Mouse (Mus musculus): ENCODE measurements at regions not wholly inside any gene's neighbourhood (a gene's known extent, or its start where the extent isn't known, plus 50 kb on each side); places are given as distances from the start of the nearest gene placed in this dataset.

DNA sequence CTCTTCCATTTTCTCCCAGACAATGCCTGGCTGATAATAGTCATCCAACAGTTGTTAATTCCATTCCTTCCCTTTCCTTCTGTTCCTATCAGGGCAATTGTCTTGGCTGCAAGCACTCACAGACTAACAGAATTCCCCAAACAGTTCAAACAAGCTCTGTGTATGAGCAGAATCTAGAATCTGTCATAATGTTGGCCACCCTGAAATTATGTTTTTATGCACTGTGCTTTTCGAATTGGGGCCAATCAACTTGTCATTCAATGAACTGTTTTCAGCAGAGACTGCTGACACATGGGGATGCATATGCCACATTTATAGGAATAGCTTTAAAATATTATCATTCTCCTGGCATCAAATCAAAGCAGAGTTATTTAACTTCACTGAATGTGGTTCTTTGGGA is 235.8 kb upstream of the Tmtc4 start:
- Histone ChIP-seq H3K4me2 (no peak overlapping the region), H3K27me3 (no peaks in the 10 kb centered on the region), H3K27ac (replicated peaks) (no peak overlapping the region), H3K9me3 (replicated peaks) (no peaks in the 10 kb centered on the region), H3K9ac (no peak overlapping the region), H3K4me3 (replicated peaks) (no peak overlapping the region), H3K4me1 (replicated peaks) (no peaks in the 10 kb centered on the region), H3K36me3 (replicated peaks) (no peaks in the 10 kb centered on the region)
- no peak for ATAC-seq (ENCODE audit: insufficient read depth)
- WGBS (ENCODE audit: insufficient replicate concordance) = 44% methylated on average over 1 of the region's 1 CpGs

DNA sequence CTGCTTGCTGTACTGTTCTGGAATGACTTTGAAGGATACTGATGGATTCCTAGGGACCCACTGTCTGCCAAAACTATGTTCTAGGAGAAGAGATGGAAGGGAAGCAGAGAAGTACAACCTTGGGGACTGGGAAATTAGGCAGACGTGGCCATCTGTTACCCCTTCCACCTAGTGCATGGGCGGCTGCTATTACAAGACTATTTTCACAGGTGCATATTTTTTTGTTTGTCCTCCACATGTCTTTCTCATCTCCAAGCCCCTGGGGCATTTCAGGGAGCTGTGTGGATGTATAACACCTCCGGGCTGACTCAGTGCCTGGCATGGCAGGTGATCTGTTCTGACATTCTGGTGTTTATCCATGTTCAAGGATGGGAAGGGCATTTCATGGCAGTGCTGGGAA is 226.4 kb upstream of the Tmtc4 start:
- no peak for ATAC-seq (ENCODE audit: insufficient read depth)

DNA sequence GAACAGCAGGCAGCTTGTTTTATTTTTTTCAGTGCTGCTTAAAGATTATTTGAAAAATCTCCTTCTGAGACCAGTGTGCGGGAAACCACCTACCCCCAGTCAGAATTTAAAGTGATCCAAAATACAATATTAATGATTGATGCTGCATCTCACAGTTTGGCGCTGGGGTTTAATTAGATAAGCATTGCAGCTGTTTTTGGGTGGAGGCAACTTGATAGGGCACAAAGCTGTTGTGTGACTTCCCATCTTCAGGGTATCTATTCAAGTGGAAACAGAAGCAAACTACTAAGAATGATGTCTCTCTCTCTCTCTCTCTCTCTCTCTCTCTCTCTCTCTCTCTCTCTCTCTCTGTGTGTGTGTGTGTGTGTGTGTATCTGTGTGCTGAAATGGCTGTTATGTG is 219.0 kb upstream of the Tmtc4 start:
- Histone ChIP-seq H3K4me3 (replicated peaks) (no peak overlapping the region), H3K36me3 (replicated peaks) (no peaks in the 10 kb centered on the region), H3K27me3 (no peaks in the 10 kb centered on the region), H3K9me3 (replicated peaks) (no peaks in the 10 kb centered on the region), H3K27ac (replicated peaks) (no peak overlapping the region), H3K4me2 (no peak overlapping the region), H3K4me1 (replicated peaks) (no peaks in the 10 kb centered on the region), H3K9ac (no peak overlapping the region)
- no peak for ATAC-seq (ENCODE audit: insufficient read depth)
- WGBS (ENCODE audit: insufficient replicate concordance) = 59% methylated on average over 2 of the region's 2 CpGs

More for the DNA sequence above, 226.4 kb upstream of the Tmtc4 start:
- H3K36me3 ChIP-seq (replicated peaks) = no peaks in the 10 kb centered on the region
- H3K27me3 ChIP-seq = no peaks in the 10 kb centered on the region
- no peak overlapping the region for H3K9ac ChIP-seq
- no peaks in the 10 kb centered on the region for H3K9me3 ChIP-seq (replicated peaks)
- no peak overlapping the region for H3K4me3 ChIP-seq (replicated peaks)
- H3K4me1 ChIP-seq (replicated peaks) = no peaks in the 10 kb centered on the region
- no peak overlapping the region for H3K27ac ChIP-seq (replicated peaks)
- no peak overlapping the region for H3K4me2 ChIP-seq
- 60% methylated on average over 3 of the region's 3 CpGs for WGBS (ENCODE audit: insufficient replicate concordance)

DNA sequence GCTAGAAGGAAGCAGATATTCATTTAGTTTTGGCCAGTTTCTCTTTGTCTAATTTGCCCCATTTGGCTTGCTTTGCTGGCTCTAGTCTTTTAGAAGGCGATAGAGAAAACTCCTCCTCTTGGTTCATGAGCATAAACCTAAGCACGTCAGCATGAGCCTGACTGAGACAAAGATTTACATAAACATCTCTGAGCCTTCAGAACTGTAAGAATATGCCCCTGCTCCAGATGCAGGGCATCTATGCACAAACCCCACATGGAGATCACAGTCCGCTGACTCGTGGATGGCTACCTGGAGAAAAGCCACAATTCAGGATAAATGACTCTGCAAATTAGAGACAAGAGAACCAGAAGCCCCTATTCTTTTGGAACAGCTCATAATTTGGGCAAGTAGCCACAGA is 218.5 kb upstream of the Tmtc4 start:
- H3K9me3 ChIP-seq (replicated peaks) = no peaks in the 10 kb centered on the region
- H3K9ac ChIP-seq = no peak overlapping the region
- no peak overlapping the region for H3K27ac ChIP-seq (replicated peaks)
- WGBS (ENCODE audit: insufficient replicate concordance) = 66% methylated on average over 4 of the region's 4 CpGs
- ATAC-seq (ENCODE audit: insufficient read depth) = no peak
- H3K4me2 ChIP-seq = no peak overlapping the region
- no peaks in the 10 kb centered on the region for H3K36me3 ChIP-seq (replicated peaks)
- no peaks in the 10 kb centered on the region for H3K27me3 ChIP-seq
- no peaks in the 10 kb centered on the region for H3K4me1 ChIP-seq (replicated peaks)
- no peak overlapping the region for H3K4me3 ChIP-seq (replicated peaks)

- no peak overlapping the region for H3K27ac ChIP-seq (replicated peaks)
- no peak overlapping the region for H3K4me2 ChIP-seq
- H3K27me3 ChIP-seq = no peaks in the 10 kb centered on the region
- 60% methylated on average over 14 of the region's 14 CpGs for WGBS (ENCODE audit: insufficient replicate concordance)
- H3K4me1 ChIP-seq (replicated peaks) = no peaks in the 10 kb centered on the region
- ATAC-seq (ENCODE audit: insufficient read depth) = no peak
- H3K9me3 ChIP-seq (replicated peaks) = no peaks in the 10 kb centered on the region
- H3K36me3 ChIP-seq (replicated peaks) = no peaks in the 10 kb centered on the region
- H3K4me3 ChIP-seq (replicated peaks) = no peak overlapping the region
- H3K9ac ChIP-seq = no peak overlapping the region
These were observed 217.8 kb upstream of the Tmtc4 start for GRCm38 (mm10) chr14:123201426-123202274.

GRCm38 (mm10) chr14:123199111-123199510 is 215.3 kb upstream of the Tmtc4 start:
- H3K4me3 ChIP-seq (replicated peaks) = no peak overlapping the region
- no peaks in the 10 kb centered on the region for H3K27me3 ChIP-seq
- 63% methylated on average over 3 of the region's 3 CpGs for WGBS (ENCODE audit: insufficient replicate concordance)
- no peak overlapping the region for H3K27ac ChIP-seq (replicated peaks)
- H3K4me1 ChIP-seq (replicated peaks) = no peaks in the 10 kb centered on the region
- H3K9ac ChIP-seq = no peak overlapping the region
- ATAC-seq (ENCODE audit: insufficient read depth) = no peak
- H3K9me3 ChIP-seq (replicated peaks) = no peaks in the 10 kb centered on the region
- H3K36me3 ChIP-seq (replicated peaks) = no peaks in the 10 kb centered on the region
- H3K4me2 ChIP-seq = no peak overlapping the region

DNA sequence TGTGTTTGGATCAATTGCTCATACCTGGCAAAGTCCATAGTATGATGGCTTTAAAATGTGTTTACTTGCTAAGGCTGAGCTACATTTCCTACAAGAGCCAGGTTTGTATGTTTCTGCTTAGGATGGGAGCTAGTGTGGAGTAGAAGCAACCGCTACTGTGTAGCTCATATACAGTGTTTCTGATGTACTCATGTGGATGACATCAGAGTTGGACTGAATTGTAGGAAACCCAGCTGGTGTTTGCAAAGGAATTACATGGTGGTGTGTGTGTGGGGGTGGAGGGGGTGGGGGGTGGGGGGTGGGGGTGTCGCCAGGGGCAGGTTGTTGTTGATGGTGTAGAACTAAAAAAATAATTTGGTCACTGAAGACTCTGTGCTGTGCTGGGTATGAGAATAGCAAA is 208.7 kb upstream of the Tmtc4 start:
- 63% methylated on average over 2 of the region's 2 CpGs for WGBS (ENCODE audit: insufficient replicate concordance)
- no peak for ATAC-seq (ENCODE audit: insufficient read depth)
- H3K4me2 ChIP-seq = no peak overlapping the region

DNA sequence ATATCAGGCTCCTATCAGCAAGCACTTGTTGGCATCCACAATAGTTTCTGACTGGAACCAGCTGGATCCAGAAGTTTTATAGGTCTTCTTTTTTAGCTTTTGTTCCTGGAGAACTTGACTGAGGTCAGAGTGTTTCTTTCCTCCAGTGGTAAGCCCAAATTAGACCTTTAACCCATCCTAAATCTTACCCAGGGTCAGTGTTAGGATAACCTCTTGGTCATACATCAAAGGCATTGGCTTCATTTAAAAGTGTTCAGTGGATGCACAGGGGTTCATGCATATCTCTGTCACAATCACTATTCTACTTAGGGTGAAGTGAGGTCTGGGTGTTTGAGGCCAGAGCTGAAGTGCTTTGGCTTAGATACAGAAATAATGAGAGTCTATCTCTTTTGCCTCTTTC is 206.9 kb upstream of the Tmtc4 start:
- H3K9ac ChIP-seq = no peak overlapping the region
- no peak overlapping the region for H3K27ac ChIP-seq (replicated peaks)
- no peak for ATAC-seq (ENCODE audit: insufficient read depth)
- H3K9me3 ChIP-seq (replicated peaks) = no peaks in the 10 kb centered on the region
- no peak overlapping the region for H3K4me3 ChIP-seq (replicated peaks)
- no peaks in the 10 kb centered on the region for H3K36me3 ChIP-seq (replicated peaks)
- H3K4me1 ChIP-seq (replicated peaks) = no peaks in the 10 kb centered on the region
- no peak overlapping the region for H3K4me2 ChIP-seq
- H3K27me3 ChIP-seq = no peaks in the 10 kb centered on the region

More for the DNA sequence above, 208.7 kb upstream of the Tmtc4 start:
- Histone ChIP-seq H3K9me3 (replicated peaks) (no peaks in the 10 kb centered on the region), H3K36me3 (replicated peaks) (no peaks in the 10 kb centered on the region), H3K9ac (no peak overlapping the region), H3K4me1 (replicated peaks) (no peaks in the 10 kb centered on the region), H3K27me3 (no peaks in the 10 kb centered on the region), H3K4me3 (replicated peaks) (no peak overlapping the region), H3K27ac (replicated peaks) (no peak overlapping the region)

GRCm38 (mm10) chr14:123187270-123188058 is 203.6 kb upstream of the Tmtc4 start:
- Histone ChIP-seq H3K36me3 (replicated peaks) (no peaks in the 10 kb centered on the region), H3K4me1 (replicated peaks) (no peaks in the 10 kb centered on the region), H3K4me2 (no peak overlapping the region), H3K9me3 (replicated peaks) (no peaks in the 10 kb centered on the region), H3K4me3 (replicated peaks) (no peak overlapping the region), H3K27ac (replicated peaks) (no peak overlapping the region), H3K27me3 (no peaks in the 10 kb centered on the region), H3K9ac (no peak overlapping the region)
- WGBS (ENCODE audit: insufficient replicate concordance) = 55% methylated on average over 11 of the region's 11 CpGs
- no peak for ATAC-seq (ENCODE audit: insufficient read depth)

DNA sequence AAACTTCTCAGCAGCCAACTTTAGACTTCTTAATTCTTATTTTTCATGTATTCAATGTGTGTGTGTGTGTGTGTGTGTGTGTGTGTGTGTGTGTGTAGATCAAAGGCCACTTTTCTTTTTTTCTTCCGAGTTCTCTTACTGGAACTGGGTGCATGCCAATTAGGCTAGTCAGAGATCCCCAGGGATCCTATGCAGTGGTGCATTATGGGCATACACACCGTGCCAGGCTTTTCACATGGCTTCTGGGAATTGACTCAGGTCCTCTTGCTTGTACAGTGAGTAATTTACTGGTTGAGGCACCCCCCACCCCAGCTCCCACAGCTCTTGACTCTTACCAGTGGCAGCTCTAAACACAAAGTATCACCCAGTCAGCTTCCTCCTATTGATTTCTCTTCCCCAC is 189.3 kb upstream of the Tmtc4 start:
- H3K9me3 ChIP-seq (replicated peaks) = no peaks in the 10 kb centered on the region
- H3K27me3 ChIP-seq = no peaks in the 10 kb centered on the region
- no peak overlapping the region for H3K9ac ChIP-seq
- no peaks in the 10 kb centered on the region for H3K4me1 ChIP-seq (replicated peaks)
- H3K4me3 ChIP-seq (replicated peaks) = no peak overlapping the region
- WGBS (ENCODE audit: insufficient replicate concordance) = 32% methylated on average over 2 of the region's 2 CpGs
- H3K4me2 ChIP-seq = no peak overlapping the region
- no peak overlapping the region for H3K27ac ChIP-seq (replicated peaks)
- ATAC-seq (ENCODE audit: insufficient read depth) = no peak
- no peaks in the 10 kb centered on the region for H3K36me3 ChIP-seq (replicated peaks)

DNA sequence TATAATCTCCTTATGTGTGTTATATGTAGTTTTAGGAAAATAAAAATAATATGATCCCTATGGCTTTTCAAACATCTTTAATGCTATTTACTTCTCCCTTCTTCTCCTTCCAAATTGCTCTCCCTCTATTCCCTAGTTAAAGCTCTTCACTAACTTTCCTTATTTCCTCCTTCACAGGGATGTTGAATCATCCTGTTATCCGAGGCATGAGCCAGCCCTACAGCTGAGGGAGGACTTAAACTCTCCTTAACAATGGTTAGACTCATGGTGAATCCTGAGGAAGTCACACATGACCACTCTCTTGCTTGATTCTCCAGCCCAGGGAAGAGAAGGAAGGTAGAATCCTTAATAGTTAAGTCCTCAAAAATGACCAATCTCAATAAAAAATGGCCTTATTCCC is 188.0 kb upstream of the Tmtc4 start:
- Histone ChIP-seq H3K4me2 (no peak overlapping the region), H3K9me3 (replicated peaks) (no peaks in the 10 kb centered on the region), H3K36me3 (replicated peaks) (no peaks in the 10 kb centered on the region), H3K27ac (replicated peaks) (no peak overlapping the region), H3K9ac (no peak overlapping the region), H3K4me3 (replicated peaks) (no peak overlapping the region), H3K4me1 (replicated peaks) (no peaks in the 10 kb centered on the region), H3K27me3 (no peaks in the 10 kb centered on the region)
- 18% methylated on average over 1 of the region's 1 CpGs for WGBS (ENCODE audit: insufficient replicate concordance)
- ATAC-seq (ENCODE audit: insufficient read depth) = no peak

Data from liver, embryonic 15.5 days (tissue).